Mouse (Mus musculus): ENCODE results near the gene Evx2. TPM values are rescaled to one million over a fixed set of nuclear protein-coding genes. Genes with fewer than 3 reads are reported as not detected.

Gene Evx2
- polyA plus RNA-seq, 1 experiment from 2014 or later: not detected

DNA sequence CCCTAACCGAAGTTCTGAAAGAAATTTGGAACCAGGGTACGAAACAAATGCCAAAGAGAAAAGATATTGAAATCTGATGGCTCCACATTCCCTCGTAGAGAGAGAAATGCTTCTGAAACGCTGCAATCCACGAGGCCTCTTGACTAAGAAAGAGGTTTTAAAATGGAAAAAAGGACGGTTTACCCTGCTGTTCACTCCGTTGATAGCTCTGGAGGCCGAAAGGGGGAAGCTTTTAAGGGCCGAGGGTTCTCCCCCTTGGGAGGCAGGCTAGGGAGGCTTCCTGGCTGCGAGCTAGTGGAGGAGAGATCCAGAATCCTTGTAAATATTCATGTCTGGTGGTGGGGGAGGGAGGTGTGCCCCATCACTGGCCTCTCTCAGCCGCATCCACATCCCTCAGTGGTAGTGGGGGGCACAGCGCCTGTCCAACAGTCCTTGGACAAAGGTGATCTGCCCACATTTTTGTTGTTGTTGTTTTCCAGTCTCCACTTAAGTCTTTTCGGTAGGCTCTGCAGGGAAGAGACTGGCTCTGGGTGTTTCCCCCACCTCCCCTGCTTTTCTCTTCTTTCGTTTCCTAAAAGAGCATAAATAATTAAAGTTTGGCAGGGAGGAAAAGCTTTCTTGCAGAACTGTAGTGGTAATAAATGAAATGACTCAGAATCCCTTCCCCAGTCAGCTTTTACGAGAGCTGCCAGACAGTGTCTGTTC lies 19.7 kb upstream of the Evx2 start, which contains the start of gene Hoxd11:
Hoxd11 (plus strand) TSS at position 667 of the 705 bp plus-strand sequence.
- H3K9me3 ChIP-seq (replicated peaks): no peaks in the 10 kb centered on the region
- H3K27ac ChIP-seq (replicated peaks): no peak within 1 kb of the TSS
- H3K9ac ChIP-seq: no peak within 1 kb of the TSS
- 3% methylated on average over 15 of the region's 15 CpGs for WGBS (ENCODE audit: insufficient replicate concordance)
- no peak within 1 kb of the TSS for H3K4me3 ChIP-seq (replicated peaks)
- peaks cover 100% of the 10 kb centered on the region for H3K27me3 ChIP-seq
- H3K4me1 ChIP-seq (replicated peaks): peaks cover 9% of the 10 kb centered on the region
- no peaks in the 10 kb centered on the region for H3K36me3 ChIP-seq (replicated peaks)
- H3K4me2 ChIP-seq: no peak within 1 kb of the TSS
- ATAC-seq (ENCODE audit: insufficient read depth): no peak

DNA sequence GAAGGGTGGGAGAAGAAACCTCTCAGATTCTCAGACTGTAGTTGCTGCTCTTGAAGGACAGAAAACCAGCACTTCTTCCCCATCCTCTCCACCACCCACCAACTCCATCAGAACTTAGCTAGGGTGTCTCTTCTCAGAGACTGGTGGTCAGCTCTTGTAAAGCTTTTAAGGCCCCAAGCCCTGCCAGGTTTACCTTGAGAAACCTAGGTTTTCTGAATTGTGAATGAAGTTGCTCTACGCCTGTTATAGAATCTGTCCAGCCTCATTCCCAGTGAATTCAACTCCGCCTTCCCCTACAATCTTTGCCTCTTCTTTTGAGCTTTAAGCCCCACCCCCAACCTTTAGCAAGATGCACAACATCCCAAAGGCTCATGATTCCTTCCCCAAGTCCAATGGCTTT lies 17.7 kb upstream of the Evx2 start:
- WGBS (ENCODE audit: insufficient replicate concordance): 8% methylated on average over 2 of the region's 2 CpGs
- no peak overlapping the region for H3K27ac ChIP-seq (replicated peaks)
- H3K9ac ChIP-seq: no peak overlapping the region
- no peak for ATAC-seq (ENCODE audit: insufficient read depth)
- H3K4me1 ChIP-seq (replicated peaks): peaks cover 3% of the 10 kb centered on the region
- H3K4me3 ChIP-seq (replicated peaks): no peak overlapping the region
- H3K9me3 ChIP-seq (replicated peaks): no peaks in the 10 kb centered on the region
- no peak overlapping the region for H3K4me2 ChIP-seq
- no peaks in the 10 kb centered on the region for H3K36me3 ChIP-seq (replicated peaks)
- H3K27me3 ChIP-seq: peaks cover 100% of the 10 kb centered on the region

DNA sequence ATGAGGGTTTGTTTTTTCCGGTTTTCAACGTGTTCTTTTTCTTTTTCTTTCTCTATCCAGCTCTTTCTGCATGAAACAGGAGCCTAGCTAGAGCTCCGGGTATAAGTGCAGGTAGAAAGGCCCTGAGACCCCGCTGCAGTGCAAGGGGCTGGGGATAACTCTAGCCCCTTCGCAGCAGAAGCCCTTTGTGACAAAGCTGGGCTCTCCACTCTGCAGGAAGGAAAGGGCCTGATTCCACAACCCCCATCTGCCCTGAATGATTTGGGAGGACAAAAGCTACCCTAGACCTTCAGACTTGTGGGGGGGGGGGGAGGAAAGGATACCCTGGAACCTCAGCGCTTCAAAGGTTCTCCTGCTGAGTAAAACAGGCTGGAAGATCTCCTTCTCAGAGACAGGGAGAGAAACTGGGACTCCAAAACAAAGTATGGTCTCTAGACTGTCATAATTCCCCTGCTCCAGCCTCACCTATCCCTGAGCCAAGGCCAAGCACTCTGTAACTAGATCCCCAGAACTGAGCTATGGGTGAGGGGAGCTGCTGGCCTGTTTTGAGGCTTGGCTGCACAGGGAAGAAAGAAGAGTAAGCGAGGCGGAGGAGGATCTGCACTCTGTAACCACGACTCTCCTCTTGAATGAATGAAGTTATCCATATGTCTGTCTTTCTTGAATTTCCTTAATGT lies 17.2 kb upstream of the Evx2 start:
- Histone ChIP-seq H3K27ac (replicated peaks) (no peak overlapping the region), H3K4me1 (replicated peaks) (no peaks in the 10 kb centered on the region), H3K4me3 (replicated peaks) (no peak overlapping the region), H3K36me3 (replicated peaks) (no peaks in the 10 kb centered on the region), H3K9me3 (replicated peaks) (no peaks in the 10 kb centered on the region), H3K4me2 (no peak overlapping the region), H3K27me3 (peaks cover 100% of the 10 kb centered on the region), H3K9ac (no peak overlapping the region)
- 3% methylated on average over 9 of the region's 9 CpGs for WGBS (ENCODE audit: insufficient replicate concordance)
- ATAC-seq (ENCODE audit: insufficient read depth): no peak

DNA sequence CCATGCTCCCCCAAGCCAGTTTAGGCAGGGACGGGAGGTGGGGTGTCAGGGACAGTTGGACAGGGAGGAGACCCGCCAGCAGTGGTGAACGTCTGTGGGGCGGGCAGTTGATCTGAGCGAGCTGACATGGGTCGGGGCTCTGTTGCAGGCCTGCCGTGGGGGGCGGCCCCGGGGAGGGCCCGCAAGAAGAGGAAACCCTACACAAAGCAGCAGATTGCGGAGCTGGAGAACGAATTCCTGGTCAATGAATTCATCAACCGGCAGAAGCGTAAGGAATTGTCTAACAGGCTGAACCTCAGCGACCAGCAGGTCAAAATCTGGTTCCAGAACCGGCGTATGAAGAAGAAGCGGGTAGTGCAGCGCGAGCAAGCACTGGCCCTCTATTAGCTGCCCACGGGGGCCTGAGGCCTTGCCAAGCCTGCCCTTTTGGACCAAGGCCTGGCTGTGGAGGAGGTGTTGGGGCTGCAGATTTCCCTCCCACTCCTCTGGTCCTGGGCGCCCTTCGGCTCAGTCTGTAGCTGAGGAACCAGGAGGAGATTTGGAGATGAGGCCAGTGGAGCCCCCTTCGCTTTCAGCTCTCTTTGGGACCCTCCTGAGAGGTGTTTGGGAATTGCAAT lies 16.4 kb upstream of the Evx2 start:
- WGBS (ENCODE audit: insufficient replicate concordance): 4% methylated on average over 24 of the region's 24 CpGs
- ATAC-seq (ENCODE audit: insufficient read depth): no peak

DNA sequence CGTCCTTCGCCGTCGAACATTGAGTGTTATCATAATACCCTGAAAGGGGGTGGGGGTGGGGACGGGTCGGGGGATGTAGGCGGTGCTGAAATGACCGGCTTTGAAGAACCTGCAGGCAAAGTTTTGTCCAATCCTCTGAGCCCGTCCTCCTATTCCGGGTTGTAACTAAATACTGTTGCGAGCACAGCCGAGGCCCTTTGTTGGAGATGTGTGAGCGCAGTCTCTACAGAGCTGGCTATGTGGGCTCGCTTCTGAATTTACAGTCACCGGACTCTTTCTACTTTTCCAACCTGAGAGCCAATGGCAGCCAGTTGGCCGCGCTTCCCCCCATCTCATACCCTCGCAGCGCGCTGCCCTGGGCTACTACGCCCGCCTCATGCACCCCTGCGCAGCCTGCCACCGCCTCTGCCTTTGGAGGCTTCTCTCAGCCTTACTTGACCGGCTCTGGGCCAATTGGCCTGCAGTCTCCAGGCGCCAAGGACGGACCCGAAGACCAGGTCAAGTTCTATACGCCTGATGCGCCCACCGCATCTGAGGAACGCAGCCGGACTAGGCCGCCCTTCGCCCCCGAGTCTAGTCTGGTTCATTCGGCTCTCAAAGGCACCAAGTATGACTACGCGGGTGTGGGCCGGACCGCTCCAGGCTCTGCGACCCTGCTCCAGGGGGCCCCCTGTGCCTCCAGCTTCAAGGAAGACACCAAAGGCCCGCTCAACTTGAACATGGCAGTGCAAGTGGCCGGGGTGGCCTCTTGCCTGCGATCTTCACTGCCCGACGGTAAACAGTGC lies 15.7 kb upstream of the Evx2 start, which contains the start of gene Hoxd12:
Hoxd12 (plus strand) TSS at position 133 of the 785 bp plus-strand sequence.
- Histone ChIP-seq H3K27ac (replicated peaks) (no peak within 1 kb of the TSS), H3K27me3 (peaks cover 100% of the 10 kb centered on the region), H3K4me2 (no peak within 1 kb of the TSS), H3K9me3 (replicated peaks) (no peaks in the 10 kb centered on the region), H3K36me3 (replicated peaks) (no peaks in the 10 kb centered on the region), H3K9ac (no peak within 1 kb of the TSS), H3K4me3 (replicated peaks) (no peak within 1 kb of the TSS), H3K4me1 (replicated peaks) (no peaks in the 10 kb centered on the region)
- no peak for ATAC-seq (ENCODE audit: insufficient read depth)
- WGBS (ENCODE audit: insufficient replicate concordance): 4% methylated on average over 47 of the region's 47 CpGs

More for the DNA sequence above, 16.4 kb upstream of the Evx2 start:
- Histone ChIP-seq H3K4me3 (replicated peaks) (no peak overlapping the region), H3K9ac (no peak overlapping the region), H3K36me3 (replicated peaks) (no peaks in the 10 kb centered on the region), H3K27me3 (peaks cover 100% of the 10 kb centered on the region), H3K27ac (replicated peaks) (no peak overlapping the region), H3K9me3 (replicated peaks) (no peaks in the 10 kb centered on the region), H3K4me2 (no peak overlapping the region), H3K4me1 (replicated peaks) (no peaks in the 10 kb centered on the region)

DNA sequence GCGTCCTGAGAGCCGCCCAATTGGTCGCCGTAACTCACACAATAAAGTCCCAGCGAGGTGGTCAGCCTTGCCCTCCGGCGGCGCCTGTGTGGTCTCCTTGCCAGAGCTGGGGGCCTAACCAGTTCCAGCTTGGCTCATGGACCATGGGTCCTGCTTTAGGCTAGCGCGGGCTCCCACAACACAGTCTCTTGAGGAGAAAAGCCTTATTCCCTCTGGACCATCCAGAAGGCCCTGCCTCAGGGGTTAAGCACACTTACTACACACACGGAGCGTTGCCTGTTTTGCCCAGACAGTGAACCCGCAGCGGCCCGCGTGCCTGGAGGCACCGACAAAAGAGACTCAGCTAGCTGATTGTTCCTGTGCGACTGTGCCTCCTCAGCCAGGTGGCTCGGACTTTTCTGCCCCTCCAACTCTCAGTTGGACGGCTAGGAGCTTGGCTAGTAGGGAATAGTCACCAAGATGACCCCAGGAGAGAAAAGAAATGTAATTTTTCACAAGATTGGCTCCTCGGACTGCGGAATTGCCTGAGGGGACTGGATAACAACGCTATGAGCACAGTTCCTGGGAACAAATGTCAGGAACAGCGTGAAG lies 14.6 kb upstream of the Evx2 start:
- H3K4me3 ChIP-seq (replicated peaks): no peak overlapping the region
- no peak overlapping the region for H3K27ac ChIP-seq (replicated peaks)
- no peak overlapping the region for H3K9ac ChIP-seq
- H3K9me3 ChIP-seq (replicated peaks): no peaks in the 10 kb centered on the region
- H3K4me1 ChIP-seq (replicated peaks): no peaks in the 10 kb centered on the region
- no peak for ATAC-seq (ENCODE audit: insufficient read depth)
- H3K27me3 ChIP-seq: peaks cover 100% of the 10 kb centered on the region
- 3% methylated on average over 24 of the region's 24 CpGs for WGBS (ENCODE audit: insufficient replicate concordance)
- H3K36me3 ChIP-seq (replicated peaks): no peaks in the 10 kb centered on the region
- H3K4me2 ChIP-seq: no peak overlapping the region

DNA sequence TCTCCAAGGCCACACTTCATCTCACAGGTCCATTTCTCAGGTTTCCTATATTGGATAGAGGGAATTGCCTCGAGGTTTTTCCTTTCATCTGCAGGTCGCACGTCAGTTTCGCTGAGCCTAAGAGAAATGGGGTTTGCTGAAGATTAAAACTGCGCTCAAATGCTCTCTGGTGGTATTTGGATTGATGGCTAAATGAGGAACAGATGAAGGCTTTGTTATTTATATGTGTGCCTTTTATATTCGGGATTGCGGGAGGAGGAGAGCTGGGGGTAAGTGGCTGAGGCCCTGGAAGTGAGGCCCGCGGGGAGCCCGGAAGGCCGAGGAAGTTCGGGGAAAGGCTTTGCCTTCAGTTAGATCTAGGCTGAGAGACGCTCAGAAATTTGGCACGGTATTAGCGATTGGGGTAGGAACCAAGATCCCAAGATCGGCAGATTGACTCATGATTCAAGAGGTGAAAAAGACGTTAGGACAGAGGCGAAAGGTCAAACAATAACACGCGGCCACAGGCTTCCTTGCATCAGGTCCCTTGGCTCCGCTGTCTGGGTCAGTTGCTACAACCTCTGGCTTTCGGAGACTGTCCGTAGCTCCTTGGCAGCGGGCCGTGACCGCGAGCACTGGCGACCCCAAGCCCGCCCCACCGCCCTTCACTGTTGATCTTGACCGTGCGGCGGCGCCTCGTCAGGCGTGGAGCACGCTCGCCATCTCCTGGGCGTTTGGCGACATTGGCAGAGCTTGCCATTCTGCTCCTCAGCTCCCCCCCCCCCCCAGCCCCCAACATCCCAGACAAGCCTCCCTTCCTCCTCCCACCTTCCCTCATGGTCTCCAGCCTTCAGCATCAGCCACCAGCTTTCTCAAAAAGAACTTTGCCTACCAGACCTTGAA lies 13.4 kb upstream of the Evx2 start:
- H3K4me1 ChIP-seq (replicated peaks): no peaks in the 10 kb centered on the region; the same call in 1 of the 2 replicates
- no peak overlapping the region for H3K9ac ChIP-seq
- H3K36me3 ChIP-seq (replicated peaks): no peaks in the 10 kb centered on the region
- no peaks in the 10 kb centered on the region for H3K9me3 ChIP-seq (replicated peaks)
- H3K27ac ChIP-seq (replicated peaks): no peak overlapping the region
- WGBS (ENCODE audit: insufficient replicate concordance): 1% methylated on average over 40 of the region's 40 CpGs
- peak overlapping the region; percentile 53 for H3K4me2 ChIP-seq
- no peak for ATAC-seq (ENCODE audit: insufficient read depth)
- peak overlapping the region; percentile 29 for H3K4me3 ChIP-seq (replicated peaks)
- H3K27me3 ChIP-seq: peaks cover 100% of the 10 kb centered on the region

DNA sequence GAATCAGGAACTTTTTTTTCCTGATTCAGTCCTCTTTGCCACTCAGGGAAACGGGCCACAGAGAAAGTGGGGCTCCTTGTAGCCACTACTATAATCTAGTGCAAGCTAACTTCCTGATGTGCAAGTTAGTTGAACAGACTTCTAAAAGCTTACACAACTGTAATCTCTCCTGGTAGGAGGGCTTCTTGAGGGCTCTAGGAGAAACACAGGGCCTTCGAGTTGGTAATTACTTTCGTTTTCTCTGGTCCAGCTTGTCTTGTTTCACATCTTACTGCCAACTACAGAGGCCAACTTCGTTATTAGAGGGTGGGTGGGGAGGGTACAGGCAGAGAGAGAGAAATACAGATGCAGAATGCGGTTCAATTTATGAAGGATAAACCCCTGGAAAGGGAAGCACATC lies 12.5 kb upstream of the Evx2 start:
- Histone ChIP-seq H3K4me2 (peak overlapping the region; percentile 23; the same call in 1 of the 2 replicates), H3K4me3 (replicated peaks) (no peak overlapping the region), H3K4me1 (replicated peaks) (no peaks in the 10 kb centered on the region; the same call in 1 of the 2 replicates), H3K27ac (replicated peaks) (no peak overlapping the region), H3K9me3 (replicated peaks) (no peaks in the 10 kb centered on the region), H3K27me3 (peaks cover 100% of the 10 kb centered on the region), H3K36me3 (replicated peaks) (no peaks in the 10 kb centered on the region), H3K9ac (no peak overlapping the region)
- ATAC-seq (ENCODE audit: insufficient read depth): no peak
- 3% methylated on average over 5 of the region's 5 CpGs for WGBS (ENCODE audit: insufficient replicate concordance)

DNA sequence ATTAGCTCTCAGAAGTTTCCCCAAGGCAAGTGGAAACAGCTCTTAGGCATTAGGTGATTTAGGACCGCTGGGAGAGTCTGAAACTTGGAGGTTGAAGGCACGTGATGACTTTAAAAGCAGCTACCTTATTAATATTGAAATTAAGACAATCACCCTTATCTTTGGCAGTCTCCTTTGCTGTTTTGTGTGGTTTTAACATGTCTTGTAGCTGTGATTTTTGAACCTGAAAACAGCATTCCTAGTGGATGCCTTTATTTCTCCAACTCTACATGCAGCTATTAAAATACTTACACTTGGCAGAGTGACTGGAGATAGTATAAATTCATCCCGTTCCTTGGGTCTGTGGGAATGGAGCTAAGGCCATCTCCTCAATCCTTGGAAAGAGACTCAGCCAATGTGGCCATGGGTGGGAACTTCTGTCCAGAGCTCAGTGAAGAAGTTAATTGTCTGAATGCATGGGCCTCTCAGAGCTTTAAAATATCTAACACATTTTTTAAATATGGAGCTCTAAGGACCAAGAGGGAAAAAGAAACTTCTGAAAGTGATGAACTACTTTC lies 11.4 kb upstream of the Evx2 start:
- H3K9ac ChIP-seq: no peak overlapping the region
- ATAC-seq (ENCODE audit: insufficient read depth): no peak
- no peaks in the 10 kb centered on the region; the same call in 1 of the 2 replicates for H3K4me1 ChIP-seq (replicated peaks)
- no peaks in the 10 kb centered on the region for H3K36me3 ChIP-seq (replicated peaks)
- no peak overlapping the region for H3K27ac ChIP-seq (replicated peaks)
- no peaks in the 10 kb centered on the region for H3K9me3 ChIP-seq (replicated peaks)
- peaks cover 99% of the 10 kb centered on the region for H3K27me3 ChIP-seq
- H3K4me2 ChIP-seq: no peak overlapping the region
- no peak overlapping the region for H3K4me3 ChIP-seq (replicated peaks)
- 6% methylated on average over 3 of the region's 3 CpGs for WGBS (ENCODE audit: insufficient replicate concordance)

Data from liver, embryonic 15.5 days (tissue).